Mouse (Mus musculus): Measurements from ENCODE around the gene Cacna2d2.

DNA sequence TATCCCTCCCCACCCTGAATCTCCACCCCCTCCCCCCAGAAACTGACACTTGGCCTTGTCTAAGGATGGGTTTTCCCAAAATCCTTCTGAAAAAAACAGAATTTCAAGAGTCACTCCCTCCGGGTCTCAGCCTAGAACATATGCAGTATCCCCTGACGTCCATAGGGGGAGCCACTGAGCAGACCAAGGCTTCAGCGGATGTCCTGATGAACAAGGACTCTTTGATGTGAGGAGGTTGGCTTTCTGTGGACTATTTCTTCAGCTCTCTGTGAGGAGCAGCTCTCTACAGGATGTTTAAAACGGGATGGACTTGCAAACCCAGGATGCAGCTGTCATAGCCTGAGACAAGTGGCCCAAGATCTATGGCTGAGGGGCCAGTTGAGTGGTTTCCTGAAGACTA lies 53.1 kb downstream of the Cacna2d2 start:
- no peak for TF ChIP-seq EP300 (IDR thresholded peaks at IDR 0.05; ENCODE audit: low read depth in 1 of 2, low read length in 2 of 2)
- TF ChIP-seq MYC (IDR thresholded peaks at IDR 0.05; ENCODE audit: low read depth, low read length): no peak
- TF ChIP-seq POLR2A (IDR thresholded peaks at IDR 0.05; ENCODE audit: control insufficient read depth in 1 of 2, insufficient read depth in 1 of 2, low read depth in 1 of 2, low read length in 2 of 2, poor library complexity in 1 of 2): no peak
- no peak for TF ChIP-seq MEF2A (IDR thresholded peaks at IDR 0.05; ENCODE audit: extremely low read depth, insufficient replicate concordance, low read depth, low read length, poor library complexity, severe bottlenecking)
- no peak for TF ChIP-seq MAFK (IDR thresholded peaks at IDR 0.05; ENCODE audit: borderline replicate concordance, low read depth, low read length)
- TF ChIP-seq E2F4 (IDR thresholded peaks at IDR 0.05; ENCODE audit: borderline replicate concordance, low read depth, low read length): no peak
- TF ChIP-seq ZMIZ1 (IDR thresholded peaks at IDR 0.05; ENCODE audit: low read depth, low read length): no peak
- no peak for TF ChIP-seq CHD1 (IDR thresholded peaks at IDR 0.05; ENCODE audit: low read depth, low read length)
- TF ChIP-seq CTCF (IDR thresholded peaks at IDR 0.05 in 2 of 3, conservative IDR thresholded peaks at IDR 0.05 in 1 of 3; ENCODE audit: control insufficient read depth in 1 of 3, insufficient read depth in 1 of 3, low read depth in 2 of 3, low read length in 3 of 3, poor library complexity in 1 of 3, severe bottlenecking in 1 of 3): peak; percentile 64 to 96 (median 80)
- no peak for TF ChIP-seq TCF12 (IDR thresholded peaks at IDR 0.05; ENCODE audit: low read depth, low read length)
- no peak for TF ChIP-seq POLR2AphosphoS5 (IDR thresholded peaks at IDR 0.05; ENCODE audit: borderline replicate concordance, low read depth, low read length)
- TF ChIP-seq CHD2 (IDR thresholded peaks at IDR 0.05; ENCODE audit: low read length): no peak
- no peak for TF ChIP-seq USF1 (IDR thresholded peaks at IDR 0.05; ENCODE audit: low read depth, low read length)
- peak; percentile 32; the same call in 1 of the 2 replicates for TF ChIP-seq SMC3 (IDR thresholded peaks at IDR 0.05; ENCODE audit: low read depth, low read length)
